Mouse (Mus musculus) hindbrain, embryonic 15.5 days (tissue): ENCODE results near the gene Zscan4-ps1. TPM values are rescaled to one million over a fixed set of nuclear protein-coding genes. Genes with fewer than 3 reads are reported as not detected.
"Not testable (repeated sequence)": the region's sequence is repeated elsewhere in the genome, so short reads cannot be mapped to it uniquely, and the experiment has no call there.

Experiments used
- ATAC-seq: fragments of 200-750 bp; cut with Nextera tagmentation; 2 replicates; pipeline ENCODE4 v1.8.0; 2017; ENCODE audit warnings: low read depth, moderate number of reproducible peaks, moderate TSS enrichment; ENCODE audit not compliant: low FRiP score
- H3K27ac ChIP-seq: fragments of 300-500 bp; sonication (generic); replicated peaks from 2 replicates; pipeline ENCODE4 v1.5.1; 2015; ENCODE audit warnings: mild to moderate bottlenecking, inconsistent platforms
- H3K27me3 ChIP-seq: fragments of 300-500 bp; sonication (generic); 2 replicates; pipeline ENCODE4 v1.6.1; 2015; ENCODE audit warnings: control low read depth, inconsistent platforms
- H3K36me3 ChIP-seq: fragments of 300-500 bp; sonication (generic); 2 replicates; pipeline ENCODE4 v1.6.1; 2015; ENCODE audit warnings: control low read depth, inconsistent platforms
- H3K4me1 ChIP-seq: fragments of 300-500 bp; sonication (generic); replicated peaks from 2 replicates; pipeline ENCODE4 v1.6.1; 2015; ENCODE audit warnings: control low read depth, inconsistent platforms
- H3K4me2 ChIP-seq: fragments of 300-500 bp; sonication (generic); 2 replicates; pipeline ENCODE4 v1.6.1; 2015; ENCODE audit warnings: moderate library complexity, mild to moderate bottlenecking, inconsistent platforms
- H3K4me3 ChIP-seq: fragments of 300-500 bp; sonication (generic); 2 replicates; pipeline ENCODE4 v1.5.1; 2015; ENCODE audit warnings: mild to moderate bottlenecking, inconsistent platforms
- H3K9ac ChIP-seq: fragments of 300-500 bp; sonication (generic); 2 replicates; pipeline ENCODE4 v1.6.1; 2015; ENCODE audit warnings: inconsistent platforms
- H3K9me3 ChIP-seq: fragments of 300-500 bp; sonication (generic); 2 replicates; pipeline ENCODE4 v1.6.1; 2016; ENCODE audit warnings: control low read depth, inconsistent platforms
- WGBS: fragments of 180-500 bp; shearing (Covaris S2); methylation state at CpG from one replicate; pipeline ENCODE4 v1.1.7; 2015; 5-methylcytosine and 5-hydroxymethylcytosine counted together
- polyA plus RNA-seq: library from polyadenylated mRNA; unstranded; fragments of >200 nt; fragmentation: Nextera tagmentation; extraction: Ambion mirVana; gene quantifications from 2 replicates; pipeline ENCODE4 v1.2.1, GENCODE M21; 2015

Zscan4-ps1 gene
- polyA plus RNA-seq, result not detected in 2 replicates

DNA sequence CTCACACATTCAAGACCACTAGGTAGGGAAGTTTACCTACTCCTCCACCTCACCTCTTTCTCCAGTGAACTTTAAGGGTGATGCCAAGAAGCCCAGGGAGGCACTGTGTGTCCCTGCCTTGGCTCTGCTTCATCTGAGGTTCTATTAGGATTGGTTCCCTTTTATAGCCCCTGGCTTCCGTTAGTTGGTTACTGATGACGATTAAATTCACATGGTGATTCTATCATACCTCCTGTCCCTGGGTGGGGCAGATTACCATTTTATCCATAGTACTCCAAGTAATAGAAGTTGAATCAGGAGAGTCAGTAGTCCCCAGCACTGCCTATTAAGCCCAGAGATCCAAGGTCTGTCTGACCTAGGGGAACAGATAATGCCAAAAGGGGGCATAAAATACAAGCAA, at the start of gene Zscan4-ps1:
TSS of gene Zscan4-ps1 (minus strand) at position 101 of the 400 bp plus-strand sequence.
- not testable (repeated sequence) for H3K4me3 ChIP-seq, ATAC-seq, H3K27me3 ChIP-seq, H3K9ac ChIP-seq, H3K9me3 ChIP-seq, H3K36me3 ChIP-seq, H3K27ac ChIP-seq, H3K4me1 ChIP-seq, H3K4me2 ChIP-seq
- WGBS, result 91% methylated on average over 2 of the region's 2 CpGs

Other genes with a start within 250 kb of the Zscan4-ps1 start
- gene Zscan4b, start 164.6 kb downstream of the Zscan4-ps1 start, polyA plus RNA-seq, result not detected in 2 replicates
- not detected in 2 replicates for gene Zscan4c, start 63.9 kb downstream of the Zscan4-ps1 start, polyA plus RNA-seq
- gene Zscan4d, start 96.5 kb upstream of the Zscan4-ps1 start, polyA plus RNA-seq, result not detected in 2 replicates
- gene Zscan4e, start 241.0 kb upstream of the Zscan4-ps1 start, polyA plus RNA-seq, result not detected in 2 replicates